Mouse (Mus musculus) adrenal gland, postnatal 10 days (tissue): Measurements from ENCODE around the gene Gm13289. TPM values are rescaled to one million over a fixed set of nuclear protein-coding genes. Genes with fewer than 3 reads are reported as not detected.
A peak's percentile ranks its signal among the peaks of the same experiment; 100 is the strongest.
"Not testable (repeated sequence)": the region's sequence is repeated elsewhere in the genome, so short reads cannot be mapped to it uniquely, and the experiment has no call there.

Experiments used
- DNase-seq: peaks from one replicate; pipeline ENCODE4 v3.0.0; 2021; ENCODE audit warnings: mixed read lengths
- long read RNA-seq, 2 experiments: library from polyadenylated mRNA; stranded (forward); transcript quantifications; one replicate each; pipeline ENCODE4 v2.0.0; 2021
- total RNA-seq, 2 experiments: library from RNA; stranded (reverse); gene quantifications; 2 replicates each; pipeline ENCODE4 v1.2.3; 2021

Gm13289 gene
- total RNA-seq, result not detected
- long read RNA-seq, experiment 1, result 0 reads
- long read RNA-seq, experiment 2, result 0 reads

DNA sequence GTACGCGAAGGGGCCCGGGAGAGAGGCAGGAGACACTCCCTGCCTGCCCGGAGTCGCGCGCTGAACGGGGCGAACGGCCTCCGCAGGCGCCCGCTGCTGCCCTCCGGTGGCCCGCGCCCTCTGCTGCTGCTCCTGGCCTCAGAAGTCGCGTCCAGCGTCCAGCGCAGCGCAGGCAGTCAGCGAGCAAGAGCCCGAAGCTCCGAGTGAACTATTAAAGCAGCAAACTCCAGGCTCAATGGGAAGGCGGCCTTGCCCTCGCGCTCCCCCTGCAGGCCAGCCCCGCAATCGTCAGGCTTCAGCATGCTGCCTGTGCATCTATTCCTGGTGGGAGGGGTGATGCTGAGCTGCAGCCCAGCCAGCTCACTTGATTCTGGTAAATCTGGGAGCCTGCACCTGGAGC, at the start of gene Gm13289:
TSS of gene Gm13289 (plus strand) at position 301 of the 400 bp plus-strand sequence.
- DNase-seq, result not testable (repeated sequence)

DNA sequence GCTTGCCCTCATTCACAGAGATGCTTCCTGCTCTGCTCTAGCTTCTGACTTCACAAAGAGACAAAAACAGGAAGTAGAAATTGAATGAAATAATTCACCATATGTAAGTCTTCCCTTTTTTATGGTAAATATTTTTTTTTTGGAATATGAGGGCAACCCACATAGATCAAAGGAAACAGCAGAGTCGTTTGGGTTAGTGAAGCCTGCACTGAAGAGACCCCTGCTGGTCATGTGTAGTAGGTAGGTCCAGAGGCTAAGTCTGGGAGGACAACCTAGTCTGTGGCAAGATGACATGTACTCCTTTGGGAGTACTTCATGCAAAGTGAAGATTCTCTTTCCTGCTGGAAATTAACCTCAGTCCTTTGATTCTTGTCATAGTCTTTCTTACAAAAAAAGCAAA, 49.4 kb upstream of the Gm13289 start:
- peak; percentile 55 for DNase-seq

GRCm38 (mm10) chr4:88738480-88738879, 38.2 kb upstream of the Gm13289 start:
- peak; percentile 86 for DNase-seq

DNA sequence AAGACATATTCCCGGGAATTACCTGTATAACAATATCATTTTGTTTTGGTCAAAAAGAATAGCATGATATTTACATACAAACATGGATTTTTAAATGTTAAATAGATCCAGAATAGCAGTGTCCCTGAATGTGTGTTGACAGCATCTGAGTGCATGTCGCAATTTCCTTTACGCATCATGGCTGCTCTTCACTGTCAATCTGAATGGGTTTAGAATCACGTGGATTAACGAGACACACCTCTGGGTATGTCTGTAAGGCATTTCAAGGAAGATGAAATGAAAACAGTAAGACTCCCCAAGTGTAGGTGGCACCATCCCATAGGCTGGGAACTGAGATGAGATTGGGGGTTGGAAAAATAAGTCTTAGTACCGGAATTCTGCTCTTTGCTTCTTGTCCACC, 37.7 kb upstream of the Gm13289 start:
- DNase-seq, result no peak

GRCm38 (mm10) chr4:88741426-88741825, 35.3 kb upstream of the Gm13289 start:
- no peak for DNase-seq

- DNase-seq, result no peak
Measured at GRCm38 (mm10) chr4:88742771-88743371, 33.9 kb upstream of the Gm13289 start.

GRCm38 (mm10) chr4:88744207-88744606, 32.5 kb upstream of the Gm13289 start:
- no peak for DNase-seq

GRCm38 (mm10) chr4:88749926-88750325, 26.8 kb upstream of the Gm13289 start:
- DNase-seq, result no peak

DNA sequence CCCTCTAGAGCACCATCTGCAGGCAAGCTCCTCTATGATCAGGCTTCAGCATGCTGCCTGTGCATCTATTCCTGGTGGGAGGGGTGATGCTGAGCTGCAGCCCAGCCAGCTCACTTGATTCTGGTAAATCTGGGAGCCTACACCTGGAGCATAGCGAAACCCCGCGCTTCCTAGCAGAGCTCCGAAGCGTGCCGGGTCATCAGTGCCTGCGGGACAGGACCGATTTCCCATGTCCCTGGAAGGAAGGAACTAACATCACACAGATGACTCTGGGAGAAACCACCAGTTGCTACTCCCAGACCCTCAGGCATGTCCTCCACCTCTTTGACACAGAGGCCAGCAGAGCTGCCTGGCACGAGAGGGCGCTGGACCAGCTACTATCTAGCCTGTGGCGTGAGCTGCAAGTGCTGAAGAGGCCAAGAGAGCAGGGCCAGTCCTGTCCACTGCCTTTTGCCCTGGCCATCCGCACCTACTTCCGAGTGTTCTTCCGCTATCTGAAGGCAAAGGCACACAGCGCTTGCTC, 21.8 kb upstream of the Gm13289 start, which contains the start of gene Gm13271:
TSS of gene Gm13271 (plus strand) at position 51 of the 523 bp plus-strand sequence.
- peak; percentile 60 for DNase-seq

- DNase-seq, result peak; percentile 25
Measured at GRCm38 (mm10) chr4:88756581-88757513, 19.9 kb upstream of the Gm13289 start.

DNA sequence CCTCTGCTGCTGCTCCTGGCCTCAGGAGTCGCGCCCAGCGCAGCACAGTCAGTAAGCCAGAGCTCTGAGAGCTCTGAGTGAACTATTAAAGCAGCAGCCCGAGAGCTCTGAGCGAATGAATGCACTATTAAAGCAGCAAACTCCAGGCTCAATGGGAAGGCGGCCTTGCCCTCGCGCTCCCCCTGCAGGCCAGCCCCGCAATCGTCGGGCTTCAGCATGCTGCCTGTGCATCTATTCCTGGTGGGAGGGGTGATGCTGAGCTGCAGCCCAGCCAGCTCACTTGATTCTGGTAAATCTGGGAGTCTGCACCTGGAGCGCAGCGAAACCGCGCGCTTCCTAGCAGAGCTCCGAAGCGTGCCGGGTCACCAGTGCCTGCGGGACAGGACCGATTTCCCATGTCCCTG, 19.1 kb upstream of the Gm13289 start:
- DNase-seq, result peak; percentile 86

DNA sequence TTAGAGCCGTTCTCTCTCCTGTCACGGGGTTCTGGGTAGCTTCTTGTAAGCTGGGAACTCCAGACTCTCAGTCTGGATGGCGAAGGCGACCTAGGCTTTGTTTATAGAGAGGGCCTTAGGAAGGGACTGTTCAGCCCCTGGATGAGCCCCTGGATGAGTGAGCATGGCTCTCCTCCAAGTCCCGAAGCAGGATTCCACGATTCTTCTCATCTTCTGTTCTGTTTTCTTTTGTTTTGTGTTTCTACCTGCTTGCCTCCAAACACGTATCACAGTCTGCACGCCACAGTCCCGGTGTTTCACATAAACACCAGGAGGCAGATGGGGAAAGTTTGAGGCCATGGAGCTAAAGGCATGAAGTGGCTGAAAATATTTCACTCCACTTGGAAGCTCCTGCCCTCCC, 18.0 kb upstream of the Gm13289 start:
- not testable (repeated sequence) for DNase-seq

GRCm38 (mm10) chr4:88759610-88760268, 17.0 kb upstream of the Gm13289 start, which contains the start of gene Gm13283:
Gene Gm13283, plus strand, starts transcription at chr4:88760119.
- peak; percentile 39 for DNase-seq

- DNase-seq, result peak; percentile 81
Measured at GRCm38 (mm10) chr4:88760431-88760830, 16.3 kb upstream of the Gm13289 start.

DNA sequence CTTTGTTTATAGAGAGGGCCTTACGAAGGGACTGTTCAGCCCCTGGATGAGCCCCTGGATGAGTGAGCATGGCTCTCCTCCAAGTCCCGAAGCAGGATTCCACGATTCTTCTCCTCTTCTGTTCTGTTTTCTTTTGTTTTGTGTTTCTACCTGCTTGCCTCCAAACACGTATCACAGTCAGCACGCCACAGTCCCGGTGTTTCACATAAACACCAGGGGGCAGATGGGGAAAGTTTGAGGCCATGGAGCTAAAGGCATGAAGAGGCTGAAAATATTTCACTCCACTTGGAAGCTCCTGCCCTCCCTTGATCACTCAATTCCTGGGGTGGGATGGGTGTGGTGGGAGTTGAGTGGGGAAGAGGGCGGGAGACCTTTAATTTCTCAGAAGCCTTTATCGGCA, 14.9 kb upstream of the Gm13289 start:
- DNase-seq, result peak; percentile 63

GRCm38 (mm10) chr4:88762341-88762740, 14.4 kb upstream of the Gm13289 start:
- DNase-seq, result not testable (repeated sequence)

DNA sequence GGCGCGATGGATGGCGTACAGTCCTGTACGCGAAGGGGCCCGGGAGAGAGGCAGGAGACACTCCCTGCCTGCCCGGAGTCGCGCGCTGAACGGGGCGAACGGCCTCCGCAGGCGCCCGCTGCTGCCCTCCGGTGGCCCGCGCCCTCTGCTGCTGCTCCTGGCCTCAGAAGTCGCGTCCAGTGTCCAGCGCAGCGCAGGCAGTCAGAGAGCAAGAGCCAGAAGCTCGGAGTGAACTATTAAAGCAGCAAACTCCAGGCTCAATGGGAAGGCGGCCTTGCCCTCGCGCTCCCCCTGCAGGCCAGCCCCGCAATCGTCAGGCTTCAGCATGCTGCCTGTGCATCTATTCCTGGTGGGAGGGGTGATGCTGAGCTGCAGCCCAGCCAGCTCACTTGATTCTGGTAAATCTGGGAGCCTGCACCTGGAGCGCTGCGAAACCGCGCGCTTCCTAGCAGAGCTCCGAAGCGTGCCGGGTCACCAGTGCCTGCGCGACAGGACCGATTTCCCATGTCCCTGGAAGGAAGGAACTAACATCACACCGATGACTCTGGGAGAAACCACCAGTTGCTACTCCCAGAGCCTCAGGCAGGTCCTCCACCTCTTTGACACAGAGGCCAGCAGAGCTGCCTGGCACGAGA, 13.2 kb upstream of the Gm13289 start:
- peak; percentile 61 for DNase-seq

- not testable (repeated sequence) for DNase-seq
Measured at GRCm38 (mm10) chr4:88773534-88773933, 3.2 kb upstream of the Gm13289 start, which contains the start of gene Gm13290. Gene Gm13290, plus strand, starts transcription at chr4:88773834.

DNA sequence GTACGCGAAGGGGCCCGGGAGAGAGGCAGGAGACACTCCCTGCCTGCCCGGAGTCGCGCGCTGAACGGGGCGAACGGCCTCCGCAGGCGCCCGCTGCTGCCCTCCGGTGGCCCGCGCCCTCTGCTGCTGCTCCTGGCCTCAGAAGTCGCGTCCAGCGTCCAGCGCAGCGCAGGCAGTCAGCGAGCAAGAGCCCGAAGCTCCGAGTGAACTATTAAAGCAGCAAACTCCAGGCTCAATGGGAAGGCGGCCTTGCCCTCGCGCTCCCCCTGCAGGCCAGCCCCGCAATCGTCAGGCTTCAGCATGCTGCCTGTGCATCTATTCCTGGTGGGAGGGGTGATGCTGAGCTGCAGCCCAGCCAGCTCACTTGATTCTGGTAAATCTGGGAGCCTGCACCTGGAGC, 2.8 kb downstream of the Gm13289 start, which contains the start of gene Gm13272:
TSS of gene Gm13272 (plus strand) at position 301 of the 400 bp plus-strand sequence.
- DNase-seq, result not testable (repeated sequence)

GRCm38 (mm10) chr4:88780320-88780719, 3.6 kb downstream of the Gm13289 start:
- not testable (repeated sequence) for DNase-seq

DNA sequence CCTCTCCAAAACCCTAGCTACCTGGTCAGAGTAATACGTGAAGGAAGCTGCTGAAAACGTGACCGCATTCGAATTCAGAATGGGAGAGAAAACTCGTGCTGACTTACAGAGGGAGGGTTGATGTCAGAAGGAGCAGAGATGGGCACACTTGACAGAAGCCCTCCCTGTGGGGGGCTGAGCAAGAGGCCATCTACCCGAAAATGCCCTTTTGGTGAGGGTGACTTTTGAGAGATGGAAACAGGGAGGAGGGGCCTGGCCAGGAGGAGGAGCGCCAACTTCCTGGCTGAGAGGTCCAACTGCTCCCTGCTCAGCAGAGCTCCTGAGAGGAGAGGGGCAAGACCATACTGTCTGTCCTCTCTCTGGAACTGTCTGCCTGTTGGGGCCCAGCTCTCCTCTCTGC, 5.1 kb downstream of the Gm13289 start, which contains the start of gene Ifnz:
TSS of gene Ifnz (plus strand) at position 301 of the 400 bp plus-strand sequence.
- DNase-seq, result not testable (repeated sequence)
